Mouse (Mus musculus) embryo, embryonic 10 days (tissue): Measurements from ENCODE around the gene Gm10959.

Experiments used
- DNase-seq: peaks from one replicate; pipeline ENCODE4 v3.0.0-alpha.2; 2015; ENCODE audit warnings: low spot score

Gm10959 gene

GRCm38 (mm10) chr3:122888371-122888819, 30.8 kb downstream of the Gm10959 start:
- DNase-seq: no peak

GRCm38 (mm10) chr3:122887505-122888301, 31.5 kb downstream of the Gm10959 start:
- no peak for DNase-seq

GRCm38 (mm10) chr3:122878705-122879315, 40.4 kb downstream of the Gm10959 start:
- no peak for DNase-seq

GRCm38 (mm10) chr3:122877543-122877942, 41.6 kb downstream of the Gm10959 start:
- no peak for DNase-seq

- no peak for DNase-seq
Observed at GRCm38 (mm10) chr3:122876870-122877269, 42.3 kb downstream of the Gm10959 start.

GRCm38 (mm10) chr3:122871596-122871995, 47.6 kb downstream of the Gm10959 start:
- DNase-seq: no peak

GRCm38 (mm10) chr3:122868270-122868669, 50.9 kb downstream of the Gm10959 start:
- DNase-seq: no peak

GRCm38 (mm10) chr3:122865092-122865491, 54.1 kb downstream of the Gm10959 start:
- no peak for DNase-seq
